Mouse (Mus musculus) adipocyte (in vitro differentiated cells): ENCODE data around the gene Cdkl4.
"Not testable (repeated sequence)": the region's sequence is repeated elsewhere in the genome, so short reads cannot be mapped to it uniquely, and the experiment has no call there.

Experiments used
- DNase-seq: peaks from one replicate; pipeline ENCODE4 v3.0.0-alpha.2; 2016; ENCODE audit warnings: low spot score

Gene Cdkl4

GRCm38 (mm10) chr17:80577639-80578038, at the start of gene Cdkl4:
Gene Cdkl4 (minus strand): TSS chr17:80577813.
- no peak for DNase-seq

- no peak for DNase-seq
Measured at GRCm38 (mm10) chr17:80624979-80625378, 47.4 kb upstream of the Cdkl4 start.

GRCm38 (mm10) chr17:80621691-80622090, 44.1 kb upstream of the Cdkl4 start:
- DNase-seq: no peak

DNA sequence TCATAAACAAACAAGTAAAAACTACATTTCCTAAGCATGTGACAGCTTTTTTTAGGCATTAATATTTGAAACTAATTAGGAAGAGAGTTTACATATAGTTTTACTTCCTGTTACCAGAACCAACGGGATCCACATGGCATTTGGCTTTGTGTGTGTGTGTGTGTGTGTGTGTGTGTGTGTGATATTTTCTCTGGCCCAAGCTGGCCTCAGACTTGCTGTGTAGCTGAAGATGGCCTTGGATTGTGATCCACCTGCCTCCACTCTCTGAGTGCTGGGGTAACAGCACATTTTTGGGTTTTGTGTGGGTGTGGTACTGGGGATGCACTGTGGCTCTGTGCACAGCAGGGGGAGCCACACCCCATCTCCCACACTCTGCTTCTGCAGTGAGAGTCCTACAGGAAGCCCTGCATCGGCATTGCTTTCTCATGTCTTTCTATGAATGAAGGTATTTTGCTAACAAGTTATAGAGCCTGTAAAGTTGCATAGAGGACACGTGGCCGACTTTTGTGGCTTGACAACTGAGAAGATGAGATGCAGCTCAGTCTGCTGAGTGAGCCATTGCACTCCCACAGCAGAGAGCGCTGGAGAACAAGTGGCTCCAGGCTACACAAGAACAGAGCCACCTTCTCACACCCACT, 43.3 kb upstream of the Cdkl4 start:
- peak; percentile 65 for DNase-seq

- no peak for DNase-seq
Measured at GRCm38 (mm10) chr17:80619556-80619955, 41.9 kb upstream of the Cdkl4 start.

DNA sequence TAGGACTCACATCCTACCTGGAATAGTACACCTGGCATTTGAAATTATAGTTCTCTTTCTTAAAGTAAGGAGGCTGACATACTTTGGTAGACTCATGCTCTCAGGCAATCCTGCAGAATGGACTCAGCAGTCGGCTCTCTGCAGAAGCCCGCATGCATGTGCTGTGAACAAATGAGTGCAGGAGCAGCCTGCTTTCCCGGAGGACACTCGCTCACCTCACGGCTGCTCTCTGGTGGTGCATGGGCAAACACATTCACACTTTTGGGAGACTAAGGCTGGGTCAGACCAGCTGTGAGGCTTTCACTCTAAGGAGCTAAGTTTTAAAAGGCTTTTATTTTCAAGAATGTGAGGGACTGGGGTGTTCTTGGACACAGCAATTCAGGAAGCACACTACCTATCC, 41.3 kb upstream of the Cdkl4 start:
- no peak for DNase-seq

GRCm38 (mm10) chr17:80603806-80604205, 26.2 kb upstream of the Cdkl4 start:
- DNase-seq: no peak

- no peak for DNase-seq
Measured at GRCm38 (mm10) chr17:80603079-80603625, 25.5 kb upstream of the Cdkl4 start.

DNA sequence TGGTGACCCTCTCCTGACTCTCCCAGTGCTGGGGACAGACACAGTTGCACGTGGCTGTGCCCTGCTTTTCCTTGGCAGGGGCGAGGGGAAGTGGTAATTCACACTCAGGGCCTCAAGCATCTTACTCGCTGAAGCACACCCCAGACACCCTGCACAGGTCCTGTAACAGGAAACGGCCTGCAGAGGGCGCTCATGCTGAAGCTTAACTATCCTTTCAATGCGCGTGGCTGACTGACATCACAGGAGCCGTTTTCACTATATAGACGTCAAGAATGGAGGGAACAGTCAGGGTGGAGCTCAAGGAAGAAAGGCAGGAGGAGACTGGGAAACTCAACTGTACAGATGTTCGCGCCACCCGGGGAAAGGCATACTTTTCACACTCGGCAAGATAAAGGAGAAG, 23.8 kb upstream of the Cdkl4 start:
- peak; percentile 30 for DNase-seq

DNA sequence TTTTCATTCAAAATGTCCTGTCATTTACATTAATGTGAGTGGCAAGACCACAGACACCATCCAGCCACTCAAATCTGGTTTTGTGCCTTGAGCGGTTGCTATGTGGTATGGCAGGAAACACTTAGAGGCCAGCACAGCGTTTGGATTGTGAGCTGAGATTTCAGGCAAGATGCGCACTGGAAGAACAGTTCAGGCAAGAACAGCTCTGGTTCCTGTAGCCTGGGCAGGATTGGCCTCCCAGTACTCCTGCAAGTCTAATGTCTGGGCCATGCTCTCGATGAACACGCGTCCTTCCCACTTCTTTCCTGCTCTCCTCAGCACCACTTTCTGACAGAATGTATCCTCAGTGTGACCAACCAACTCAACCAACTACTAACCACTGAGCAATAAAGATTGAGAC, 5.4 kb upstream of the Cdkl4 start:
- DNase-seq: no peak

- no peak for DNase-seq
Measured at GRCm38 (mm10) chr17:80579901-80580300, 2.3 kb upstream of the Cdkl4 start.

- DNase-seq: no peak
Measured at GRCm38 (mm10) chr17:80579089-80579488, 1.5 kb upstream of the Cdkl4 start.

GRCm38 (mm10) chr17:80578041-80578440, 428 bp upstream of the Cdkl4 start:
- no peak for DNase-seq

GRCm38 (mm10) chr17:80577214-80577613, 399 bp downstream of the Cdkl4 start:
- no peak for DNase-seq

DNA sequence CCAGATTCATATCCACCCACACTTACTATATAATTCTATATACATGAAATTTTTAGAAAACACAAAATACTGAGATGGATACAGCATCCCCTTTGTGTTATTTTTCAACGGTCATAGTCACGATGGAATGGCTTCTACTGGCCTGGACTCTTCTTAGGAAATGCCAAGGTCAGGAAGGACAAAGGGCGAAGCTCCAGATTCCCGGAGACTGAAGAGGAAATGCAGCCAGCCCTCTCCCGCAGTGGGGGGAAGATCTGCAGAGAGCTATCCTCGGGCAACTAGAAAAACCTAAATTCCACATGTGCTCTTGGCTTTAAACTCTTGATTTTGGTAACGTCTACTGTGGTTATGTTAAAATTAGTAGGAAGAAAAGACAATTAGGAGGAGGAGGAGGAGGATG, 2.6 kb downstream of the Cdkl4 start:
- DNase-seq: no peak

DNA sequence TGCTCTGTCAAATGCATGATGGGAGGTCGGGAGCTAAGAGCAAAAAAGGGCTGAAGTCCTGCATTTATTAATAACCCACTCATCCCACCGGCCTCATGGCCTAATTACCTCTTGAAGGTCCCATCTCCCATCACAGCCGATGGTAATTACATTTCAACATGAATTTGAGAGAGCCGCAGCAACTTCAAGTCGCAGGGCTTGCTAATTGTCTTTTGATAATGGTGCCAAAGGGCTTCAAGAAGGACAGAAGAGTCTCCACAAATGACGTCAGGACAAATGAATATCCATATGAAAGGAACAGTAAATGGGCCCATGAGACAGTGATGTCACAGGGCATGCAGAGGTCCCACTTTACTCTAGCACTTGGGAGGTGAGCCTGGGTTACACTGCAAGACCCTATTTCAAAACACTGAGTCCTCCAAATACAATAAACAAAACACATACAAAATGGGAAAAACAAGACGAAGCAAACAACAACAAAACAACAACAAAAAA, 3.1 kb downstream of the Cdkl4 start:
- DNase-seq: no peak

- DNase-seq: no peak
Measured at GRCm38 (mm10) chr17:80572187-80572935, 5.3 kb downstream of the Cdkl4 start.

DNA sequence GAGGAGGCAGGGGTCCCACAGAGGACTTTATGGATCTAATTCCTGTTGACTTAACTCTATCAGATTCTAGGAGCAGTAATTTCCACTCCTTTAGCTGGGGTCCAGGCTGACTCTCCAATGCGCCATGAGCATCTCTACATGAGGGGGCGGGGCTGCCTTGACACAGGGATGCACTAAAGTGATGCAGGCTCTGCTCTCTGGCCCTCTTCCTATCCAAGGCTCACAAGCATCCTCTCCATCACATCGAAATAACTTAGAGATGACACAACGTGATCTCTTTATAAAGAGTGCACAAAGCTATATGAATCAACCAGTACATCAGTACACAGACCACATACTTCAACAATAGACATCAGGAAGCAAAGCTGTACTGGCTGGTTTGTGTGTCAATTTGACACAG, 6.2 kb downstream of the Cdkl4 start:
- no peak for DNase-seq

DNA sequence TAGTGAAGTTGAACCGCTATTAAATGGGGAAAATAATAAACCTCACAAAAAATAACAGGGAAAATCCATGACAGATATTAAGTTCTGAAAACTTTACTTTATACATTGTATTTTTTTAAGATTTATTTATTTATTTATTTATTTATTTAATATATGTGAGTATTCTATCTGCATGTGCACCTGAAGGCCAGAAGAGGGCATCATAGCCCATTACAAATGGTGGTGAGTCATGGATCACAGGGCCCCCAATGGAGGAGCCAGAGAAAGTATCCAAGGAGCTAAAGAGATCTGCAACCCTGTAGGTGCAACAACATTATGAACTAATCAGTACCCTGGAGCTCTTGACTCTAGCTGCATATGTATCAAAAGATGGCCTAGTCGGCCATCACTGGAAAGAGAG, 7.9 kb downstream of the Cdkl4 start:
- not testable (repeated sequence) for DNase-seq

- no peak for DNase-seq
Measured at GRCm38 (mm10) chr17:80568842-80569601, 8.6 kb downstream of the Cdkl4 start.

GRCm38 (mm10) chr17:80568441-80568840, 9.2 kb downstream of the Cdkl4 start:
- no peak for DNase-seq

DNA sequence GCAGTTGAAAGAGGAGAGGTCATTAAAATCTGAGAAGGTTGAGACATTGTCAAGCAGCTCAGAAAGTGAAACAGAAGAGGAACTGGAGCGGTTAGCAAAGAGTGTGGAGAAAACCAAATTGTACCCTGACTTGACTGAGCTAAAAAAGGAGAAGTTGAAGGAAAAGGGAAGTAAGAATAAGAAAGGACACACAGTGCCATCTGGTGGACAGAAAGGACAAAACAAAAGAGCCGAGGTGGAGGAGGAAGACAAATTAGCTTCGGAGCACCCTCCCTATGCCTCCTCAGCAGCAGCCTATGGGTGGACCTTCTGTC, 13.0 kb downstream of the Cdkl4 start:
- DNase-seq: peak; percentile 72
